In the genomic region with DNA sequence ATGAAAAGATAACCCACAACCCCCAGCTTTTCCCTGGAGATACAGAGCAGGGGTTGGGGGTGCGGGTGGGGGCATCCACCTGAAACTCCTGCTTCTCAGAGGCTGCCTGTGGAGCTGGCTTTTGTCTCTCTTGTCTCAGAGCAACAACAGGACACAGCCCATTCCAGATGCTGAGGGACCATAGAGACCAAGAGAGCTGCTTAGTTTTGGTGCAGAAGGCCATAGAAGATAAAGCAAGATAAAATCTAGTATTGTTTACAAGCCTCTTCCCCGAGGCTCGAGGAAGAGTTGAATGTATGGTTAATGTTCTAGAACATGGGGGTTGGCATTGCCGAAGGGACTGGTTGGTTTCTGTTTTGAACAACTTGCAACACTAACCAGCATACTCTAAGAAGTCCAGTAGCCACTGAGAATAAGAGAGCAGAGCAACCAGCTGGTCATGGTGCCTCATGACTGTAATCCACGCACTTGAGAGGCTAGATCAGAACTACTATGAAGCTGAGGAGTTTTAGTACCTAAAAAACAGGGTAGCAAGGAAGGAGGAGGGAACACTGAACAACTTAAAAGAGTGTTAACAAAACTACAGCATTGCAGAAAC, we compare ENCODE assay signal across 8 mouse cellular contexts. TPM values are rescaled to one million over a fixed set of nuclear protein-coding genes. Genes with fewer than 3 reads are reported as not detected.
DNase-seq lines count a peak whose midpoint lies in the region; ATAC-seq and TF ChIP-seq lines count a peak whose summit lies in the region.

No protein-coding gene starts in this region.

- no peak for TF ChIP-seq CTCF in G1E (IDR thresholded peaks at IDR 0.05; ENCODE audit: low read depth, low read length)
- no peak for TF ChIP-seq CTCF in forebrain, postnatal 0 days (IDR thresholded peaks at IDR 0.05; ENCODE audit: low read depth)

- 74% methylated on average over 5 of the region's 5 CpGs for WGBS in heart, embryonic 15.5 days
- 88% methylated on average over 5 of the region's 5 CpGs for WGBS in forebrain, postnatal 0 days

- H3K27ac ChIP-seq in heart, embryonic 15.5 days: no peak overlapping the region
- H3K27ac ChIP-seq in forebrain, postnatal 0 days (ENCODE audit: low read depth, low read length): no peak overlapping the region

- no peaks in the 10 kb centered on the region for H3K27me3 ChIP-seq in heart, embryonic 15.5 days
- no peaks in the 10 kb centered on the region for H3K27me3 ChIP-seq in G1E (ENCODE audit: insufficient read depth, low read length)
- no peaks in the 10 kb centered on the region for H3K27me3 ChIP-seq in forebrain, postnatal 0 days (ENCODE audit: insufficient read depth, low read length)

- H3K9me3 ChIP-seq in heart, embryonic 15.5 days (replicated peaks): no peaks in the 10 kb centered on the region
- H3K9me3 ChIP-seq in G1E (replicated peaks): no peaks in the 10 kb centered on the region
- no peaks in the 10 kb centered on the region for H3K9me3 ChIP-seq in forebrain, postnatal 0 days (ENCODE audit: low read length)

- H3K4me3 ChIP-seq in heart, embryonic 15.5 days: no peak overlapping the region
- peak overlapping the region; percentile 96 for H3K4me3 ChIP-seq in G1E (ENCODE audit: low read depth, low read length)
- H3K4me3 ChIP-seq in forebrain, postnatal 0 days (ENCODE audit: low read depth, low read length): no peak overlapping the region

- peaks cover 13% of the 10 kb centered on the region for H3K36me3 ChIP-seq in heart, embryonic 15.5 days
- peaks cover 33% of the 10 kb centered on the region for H3K36me3 ChIP-seq in G1E (replicated peaks)
- H3K36me3 ChIP-seq in forebrain, postnatal 0 days (ENCODE audit: insufficient read depth): 0 out of 2 replicates have a peak, but pooled peaks cover 4% of the 10 kb centered on the region

- ATAC-seq in heart, embryonic 15.5 days (replicated peaks; ENCODE audit: insufficient number of reproducible peaks, insufficient read depth, low FRiP score, low read depth): no peak
- peak; percentile 70 for ATAC-seq in G1E (ENCODE audit: extremely low read depth, insufficient number of reproducible peaks, low FRiP score, poor library complexity, severe bottlenecking)
- no peak for ATAC-seq in forebrain, postnatal 0 days
- ATAC-seq in megakaryocyte progenitor cell, adult 5-6 weeks (replicated peaks; ENCODE audit: poor library complexity): 0 out of 2 replicates have a peak, but pooled peaks have one; percentile 12
- no peak for ATAC-seq in inflammation-experienced regulatory T-cells, adult 6 months

- H3K4me1 ChIP-seq in heart, embryonic 15.5 days (replicated peaks): peaks cover 32% of the 10 kb centered on the region
- H3K4me1 ChIP-seq in G1E (ENCODE audit: insufficient read depth, low read depth, low read length): peaks cover 64% of the 10 kb centered on the region
- H3K4me1 ChIP-seq in forebrain, postnatal 0 days (ENCODE audit: insufficient read depth): peaks cover 5% of the 10 kb centered on the region

- H3K9ac ChIP-seq in heart, embryonic 15.5 days: no peak overlapping the region
- no peak overlapping the region for H3K9ac ChIP-seq in forebrain, postnatal 0 days

- H3K4me2 ChIP-seq in heart, embryonic 15.5 days: peak overlapping the region; percentile 61
- H3K4me2 ChIP-seq in forebrain, postnatal 0 days (ENCODE audit: low read depth): peak overlapping the region; percentile 76; the same call in 1 of the 2 replicates

- no peak for DNase-seq in heart, postnatal 4 days
- DNase-seq in G1E (ENCODE audit: low spot score) (peak; percentile 42), adipocyte (ENCODE audit: low spot score) (no peak)
- no peak for DNase-seq in forebrain, postnatal 0 days
- DNase-seq in frontal cortex, postnatal 25 days (ENCODE audit: low spot score in 2 of 2): no peak

RNA-seq across cellular contexts. Expression of a gene that starts 1.5 kb away (rescaled TPM):
- polyA plus RNA-seq in heart, embryonic 15.5 days (2015; fragmentation: Nextera tagmentation; extraction: Ambion mirVana): 23.4 and 30.4 TPM in 2 replicates
- total RNA-seq in heart, postnatal 4 days (2021): 10 to 100 TPM; 50.0 to 52.9 TPM
- total RNA-seq in G1E (2014; fragmentation: Nextera tagmentation): 108 and 119 TPM in 2 replicates
- 48.5 and 48.6 TPM in 2 replicates for total RNA-seq in G1E (2017)
- 47.4 and 69.0 TPM in 2 replicates for polyA plus RNA-seq in G1E (2012)
- total RNA-seq in forebrain, postnatal 0 days (2014; rRNA removed): 62.6 and 74.9 TPM in 2 replicates
- 37.6 and 41.9 TPM in 2 replicates for polyA plus RNA-seq in forebrain, postnatal 0 days (2015; fragmentation: Nextera tagmentation; extraction: Ambion mirVana)
- total RNA-seq in megakaryocyte progenitor cell, adult 5-6 weeks (2015): 53.8 and 60.5 TPM in 2 replicates
- 30.0 and 37.9 TPM in 2 replicates for total RNA-seq in megakaryocyte progenitor cell, adult 5-6 weeks (2017)
- 10 to 100 TPM; 44.3 to 78.6 (median 67.6) TPM for polyA plus RNA-seq in inflammation-experienced regulatory T-cells, adult 6 months (2017; shearing (Covaris generic))

RNA-seq across cellular contexts. Expression of a gene that starts 2.4 kb away (rescaled TPM):
- polyA plus RNA-seq in heart, embryonic 15.5 days (2015; fragmentation: Nextera tagmentation; extraction: Ambion mirVana): 45.2 and 49.4 TPM in 2 replicates
- 10 to 100 TPM; 54.2 to 56.5 TPM for total RNA-seq in heart, postnatal 4 days (2021)
- total RNA-seq in G1E (2014; fragmentation: Nextera tagmentation) (89.1 and 102 TPM in 2 replicates), G1E (2017) (145 and 154 TPM in 2 replicates)
- polyA plus RNA-seq in G1E (2012): 5.7 and 7.0 TPM in 2 replicates
- 51.1 and 62.9 TPM in 2 replicates for total RNA-seq in forebrain, postnatal 0 days (2014; rRNA removed)
- 53.6 and 59.5 TPM in 2 replicates for polyA plus RNA-seq in forebrain, postnatal 0 days (2015; fragmentation: Nextera tagmentation; extraction: Ambion mirVana)
- total RNA-seq in megakaryocyte progenitor cell, adult 5-6 weeks (2015): 43.3 and 45.4 TPM in 2 replicates
- 54.4 and 60.1 TPM in 2 replicates for total RNA-seq in megakaryocyte progenitor cell, adult 5-6 weeks (2017)
- 10 to 100 TPM; 87.1 to 95.9 (median 94.8) TPM for polyA plus RNA-seq in inflammation-experienced regulatory T-cells, adult 6 months (2017; shearing (Covaris generic))

RNA-seq across cellular contexts. Expression of a gene that starts 32.5 kb away (rescaled TPM):
- polyA plus RNA-seq in heart, embryonic 15.5 days (2015; fragmentation: Nextera tagmentation; extraction: Ambion mirVana): 14.8 and 19.8 TPM in 2 replicates
- 1 to 10 TPM; 5.8 to 6.2 TPM for total RNA-seq in heart, postnatal 4 days (2021)
- total RNA-seq in G1E (2014; fragmentation: Nextera tagmentation) (20.3 and 25.6 TPM in 2 replicates), G1E (2017) (14.6 and 17.5 TPM in 2 replicates)
- polyA plus RNA-seq in G1E (2012): 1.7 and 1.9 TPM in 2 replicates
- total RNA-seq in forebrain, postnatal 0 days (2014; rRNA removed): 23.5 and 26.9 TPM in 2 replicates
- 36.6 and 46.4 TPM in 2 replicates for polyA plus RNA-seq in forebrain, postnatal 0 days (2015; fragmentation: Nextera tagmentation; extraction: Ambion mirVana)
- 42.9 and 50.8 TPM in 2 replicates for total RNA-seq in megakaryocyte progenitor cell, adult 5-6 weeks (2015)
- 25.3 and 28.7 TPM in 2 replicates for total RNA-seq in megakaryocyte progenitor cell, adult 5-6 weeks (2017)
- polyA plus RNA-seq in inflammation-experienced regulatory T-cells, adult 6 months (2017; shearing (Covaris generic)): 10 to 100 TPM in 1 of 3 experiments, 1 to 10 TPM in 2; 5.3 to 11.9 (median 9.8) TPM

RNA-seq across cellular contexts. Expression of a gene that starts 40.9 kb away (rescaled TPM):
- polyA plus RNA-seq in heart, embryonic 15.5 days (2015; fragmentation: Nextera tagmentation; extraction: Ambion mirVana): 0.13 TPM in 1 of 2 replicates, not detected in the other
- total RNA-seq in heart, postnatal 4 days (2021): under 1 TPM; 0.52 to 0.77 TPM
- total RNA-seq in G1E (2014; fragmentation: Nextera tagmentation) (0.53 and 1.1 TPM in 2 replicates), G1E (2017) (0.12 TPM in 1 of 2 replicates, not detected in the other)
- polyA plus RNA-seq in G1E (2012): 0.51 and 0.52 TPM in 2 replicates
- 3.5 and 5.1 TPM in 2 replicates for total RNA-seq in forebrain, postnatal 0 days (2014; rRNA removed)
- polyA plus RNA-seq in forebrain, postnatal 0 days (2015; fragmentation: Nextera tagmentation; extraction: Ambion mirVana): 4.4 and 6.0 TPM in 2 replicates
- not detected in 2 replicates for total RNA-seq in megakaryocyte progenitor cell, adult 5-6 weeks (2015)
- total RNA-seq in megakaryocyte progenitor cell, adult 5-6 weeks (2017): 0.81 TPM in 1 of 2 replicates, not detected in the other
- polyA plus RNA-seq in inflammation-experienced regulatory T-cells, adult 6 months (2017; shearing (Covaris generic)): under 1 TPM in 2 of 3 experiments, not detected in 1; 0.30 to 0.73 TPM

RNA-seq across cellular contexts. Expression of a gene that starts 53.4 kb away (rescaled TPM):
- polyA plus RNA-seq in heart, embryonic 15.5 days (2015; fragmentation: Nextera tagmentation; extraction: Ambion mirVana): 15.4 and 21.8 TPM in 2 replicates
- total RNA-seq in heart, postnatal 4 days (2021): 10 to 100 TPM in 1 of 2 experiments, 1 to 10 TPM in 1; 8.1 to 11.3 TPM
- 23.1 and 23.5 TPM in 2 replicates for total RNA-seq in G1E (2014; fragmentation: Nextera tagmentation)
- total RNA-seq in G1E (2017): 18.0 and 22.5 TPM in 2 replicates
- polyA plus RNA-seq in G1E (2012): 6.3 and 8.2 TPM in 2 replicates
- 21.4 and 24.9 TPM in 2 replicates for total RNA-seq in forebrain, postnatal 0 days (2014; rRNA removed)
- polyA plus RNA-seq in forebrain, postnatal 0 days (2015; fragmentation: Nextera tagmentation; extraction: Ambion mirVana): 18.9 and 22.0 TPM in 2 replicates
- total RNA-seq in megakaryocyte progenitor cell, adult 5-6 weeks (2015): 27.5 and 28.6 TPM in 2 replicates
- total RNA-seq in megakaryocyte progenitor cell, adult 5-6 weeks (2017): 28.8 and 29.6 TPM in 2 replicates
- polyA plus RNA-seq in inflammation-experienced regulatory T-cells, adult 6 months (2017; shearing (Covaris generic)): 10 to 100 TPM; 31.7 to 42.7 (median 34.1) TPM

Comparison
In these comparisons a context has a peak if more than half of its experiments do, and no peak if none do; other contexts are left out.
1. ATAC-seq: peak in G1E (single experiment) and megakaryocyte progenitor cell, adult 5-6 weeks (single experiment); none in heart, embryonic 15.5 days (single experiment), forebrain, postnatal 0 days (single experiment) and inflammation-experienced regulatory T-cells, adult 6 months (single experiment).